Mouse (Mus musculus) ES-Bruce4 (cell line): ENCODE results near the gene Snap91.

Experiments used
- CTCF ChIP-seq: IDR thresholded peaks from one replicate; pipeline ENCODE4 v1.8.1; 2011; ENCODE audit warnings: low read depth, low read length
- POLR2A ChIP-seq: IDR thresholded peaks from one replicate; pipeline ENCODE4 v1.8.1; 2011; ENCODE audit warnings: low read length; ENCODE audit not compliant: insufficient read depth

GRCm38 (mm10) chr9:86742959-86743911 is 137.2 kb downstream of the Snap91 start, which contains the start of gene Prss35:
- TF ChIP-seq POLR2A: no peak
- no peak for TF ChIP-seq CTCF
